Mouse (Mus musculus) CH12.LX (cell line): Measurements from ENCODE around the gene Ptprcap. TPM values are rescaled to one million over a fixed set of nuclear protein-coding genes. Genes with fewer than 3 reads are reported as not detected.
A peak's percentile ranks its signal among the peaks of the same experiment; 100 is the strongest.

ENCODE experiments used
- DNase-seq: peaks from one replicate; pipeline ENCODE4 v3.0.0-alpha.2; 2013; ENCODE audit errors: extremely low read depth
- H3K27ac ChIP-seq: 2 replicates; pipeline ENCODE4 v1.5.1; 2012; ENCODE audit warnings: low read depth, mild to moderate bottlenecking, control low read depth, moderate library complexity; ENCODE audit not compliant: insufficient read depth
- H3K27me3 ChIP-seq: replicated peaks from 2 replicates; pipeline ENCODE3; 2012; ENCODE audit warnings: inconsistent platforms
- H3K36me3 ChIP-seq, 2 experiments: replicated peaks in 1 of 2; 2 replicates each; pipeline versions ENCODE3 to v1.6.1; 2012; ENCODE audit warnings: inconsistent platforms in 1 of 2, low read length in 1 of 2, mild to moderate bottlenecking in 1 of 2, mixed read lengths in 1 of 2, moderate library complexity in 1 of 2; ENCODE audit not compliant: control insufficient read depth in 1 of 2, insufficient read depth in 1 of 2
- H3K4me1 ChIP-seq, 2 experiments: 2 replicates each; pipeline ENCODE4 v1.6.1; 2012; ENCODE audit warnings: inconsistent platforms in 1 of 2, moderate library complexity in 1 of 2; ENCODE audit not compliant: insufficient read depth in 2 of 2, control insufficient read depth in 1 of 2
- H3K4me2 ChIP-seq: 2 replicates; pipeline ENCODE4 v1.6.1; 2012; ENCODE audit warnings: low read depth, mild to moderate bottlenecking, control low read depth; ENCODE audit not compliant: poor library complexity, insufficient read depth, severe bottlenecking
- H3K4me3 ChIP-seq, 3 experiments: fragments of 150-350 bp in 1 of 3; sonication (generic) in 1 of 3; replicated peaks in 1 of 3; 2 replicates each; pipeline versions ENCODE3 to v1.5.1; 2011 to 2012; ENCODE audit warnings: low read depth in 2 of 3, low read length in 2 of 3, mild to moderate bottlenecking in 2 of 3, moderate library complexity in 2 of 3, control low read depth in 1 of 3, improper control_type of control experiment in 1 of 3, inconsistent platforms in 1 of 3, mixed read lengths in 1 of 3; ENCODE audit not compliant: poor library complexity in 1 of 3
- H3K79me2 ChIP-seq: replicated peaks from 2 replicates; pipeline ENCODE4 v1.6.1; 2012; ENCODE audit warnings: mild to moderate bottlenecking, moderate library complexity; ENCODE audit not compliant: control insufficient read depth, poor library complexity, insufficient read depth, severe bottlenecking; ENCODE audit errors: extremely low read depth
- H3K9ac ChIP-seq: 2 replicates; pipeline ENCODE4 v1.6.1; 2012; ENCODE audit warnings: low read depth, mild to moderate bottlenecking, control low read depth, moderate library complexity; ENCODE audit not compliant: insufficient read depth
- H3K9me3 ChIP-seq: replicated peaks from 2 replicates; pipeline ENCODE3; 2012; ENCODE audit warnings: low read length, inconsistent platforms, mixed read lengths
- BHLHE40 ChIP-seq: IDR thresholded peaks from 2 replicates; pipeline ENCODE4 v1.6.1; 2011; ENCODE audit warnings: mild to moderate bottlenecking, low read depth, low read length, improper control_type of control experiment
- CHD1 ChIP-seq: IDR thresholded peaks from 2 replicates; pipeline ENCODE4 v1.6.1; 2012; ENCODE audit warnings: low read depth, low read length, improper control_type of control experiment, inconsistent platforms
- CTCF ChIP-seq, 2 experiments: IDR thresholded peaks in 1 of 2; conservative IDR thresholded peaks in 1 of 2; 2 replicates each; pipeline ENCODE4 v1.5.1; 2011 to 2012; ENCODE audit warnings: low read depth in 2 of 2, low read length in 2 of 2, improper control_type of control experiment in 1 of 2, inconsistent platforms in 1 of 2, mild to moderate bottlenecking in 1 of 2, moderate library complexity in 1 of 2
- ELF1 ChIP-seq: IDR thresholded peaks from 2 replicates; pipeline ENCODE4 v1.6.1; 2014; ENCODE audit warnings: low read depth, mild to moderate bottlenecking, inconsistent platforms, low read length, improper control_type of control experiment
- EP300 ChIP-seq: IDR thresholded peaks from 2 replicates; pipeline ENCODE4 v1.6.1; 2011; ENCODE audit warnings: low read length, improper control_type of control experiment
- ETS1 ChIP-seq: conservative IDR thresholded peaks from 2 replicates; pipeline ENCODE4 v1.6.1; 2012; ENCODE audit warnings: low read depth, mild to moderate bottlenecking, inconsistent platforms, low read length, improper control_type of control experiment, moderate library complexity
- GABPA ChIP-seq: IDR thresholded peaks from 2 replicates; pipeline ENCODE4 v1.6.1; 2012; ENCODE audit warnings: low read depth, low read length, improper control_type of control experiment, inconsistent platforms; ENCODE audit not compliant: insufficient replicate concordance
- HCFC1 ChIP-seq: IDR thresholded peaks from 2 replicates; pipeline ENCODE4 v1.6.1; 2012; ENCODE audit warnings: low read depth, mild to moderate bottlenecking, inconsistent platforms, low read length, improper control_type of control experiment
- IRF4 ChIP-seq: IDR thresholded peaks from 2 replicates; pipeline ENCODE4 v1.6.1; 2014; ENCODE audit warnings: low read depth, mild to moderate bottlenecking, inconsistent platforms, low read length, improper control_type of control experiment
- JUND ChIP-seq: conservative IDR thresholded peaks from 2 replicates; pipeline ENCODE4 v1.6.1; 2011; ENCODE audit warnings: low read depth, low read length, improper control_type of control experiment
- KAT2A ChIP-seq: IDR thresholded peaks from 2 replicates; pipeline ENCODE4 v1.6.1; 2012; ENCODE audit warnings: low read length, improper control_type of control experiment, inconsistent platforms; ENCODE audit not compliant: insufficient replicate concordance
- MAFK ChIP-seq: IDR thresholded peaks from 2 replicates; pipeline ENCODE4 v1.6.1; 2011; ENCODE audit warnings: low read length, improper control_type of control experiment; ENCODE audit not compliant: insufficient replicate concordance
- MAX ChIP-seq: IDR thresholded peaks from 2 replicates; pipeline ENCODE4 v1.6.1; 2011; ENCODE audit warnings: low read length, improper control_type of control experiment
- MAZ ChIP-seq: IDR thresholded peaks from 2 replicates; pipeline ENCODE4 v1.6.1; 2012; ENCODE audit warnings: low read depth, mild to moderate bottlenecking, inconsistent platforms, low read length, improper control_type of control experiment, moderate library complexity
- MEF2A ChIP-seq: IDR thresholded peaks from 2 replicates; pipeline ENCODE4 v1.6.1; 2014; ENCODE audit warnings: low read depth, mild to moderate bottlenecking, inconsistent platforms, low read length, improper control_type of control experiment, borderline replicate concordance
- MYC ChIP-seq: IDR thresholded peaks from 2 replicates; pipeline ENCODE4 v1.6.1; 2011; ENCODE audit warnings: low read depth, mild to moderate bottlenecking, improper control_type of control experiment, low read length
- NELFE ChIP-seq: IDR thresholded peaks from 2 replicates; pipeline ENCODE4 v1.6.1; 2011; ENCODE audit warnings: low read depth, low read length, improper control_type of control experiment
- NRF1 ChIP-seq: IDR thresholded peaks from 2 replicates; pipeline ENCODE4 v1.6.1; 2014; ENCODE audit warnings: low read depth, mild to moderate bottlenecking, inconsistent platforms, low read length, improper control_type of control experiment, moderate library complexity
- POLR2A ChIP-seq: IDR thresholded peaks from 2 replicates; pipeline ENCODE4 v1.6.1; 2011; ENCODE audit warnings: low read depth, mild to moderate bottlenecking, improper control_type of control experiment, low read length
- POLR2AphosphoS2 ChIP-seq: IDR thresholded peaks from 2 replicates; pipeline ENCODE4 v1.6.1; 2011; ENCODE audit warnings: low read depth, low read length, improper control_type of control experiment
- RAD21 ChIP-seq: IDR thresholded peaks from 2 replicates; pipeline ENCODE4 v1.6.1; 2011; ENCODE audit warnings: low read depth, mild to moderate bottlenecking, low read length, improper control_type of control experiment, moderate library complexity
- RCOR1 ChIP-seq: conservative IDR thresholded peaks from 2 replicates; pipeline ENCODE4 v1.6.1; 2012; ENCODE audit warnings: low read depth, mild to moderate bottlenecking, inconsistent platforms, low read length, improper control_type of control experiment
- SIN3A ChIP-seq: IDR thresholded peaks from 2 replicates; pipeline ENCODE4 v1.6.1; 2012; ENCODE audit warnings: low read length, improper control_type of control experiment, inconsistent platforms
- SMC3 ChIP-seq: IDR thresholded peaks from 2 replicates; pipeline ENCODE4 v1.6.1; 2011; ENCODE audit warnings: low read depth, low read length, improper control_type of control experiment
- TBP ChIP-seq: conservative IDR thresholded peaks from 2 replicates; pipeline ENCODE4 v1.6.1; 2011; ENCODE audit warnings: low read depth, low read length, improper control_type of control experiment
- TCF12 ChIP-seq: IDR thresholded peaks from 2 replicates; pipeline ENCODE4 v1.6.1; 2014; ENCODE audit warnings: low read depth, mild to moderate bottlenecking, inconsistent platforms, low read length, improper control_type of control experiment
- USF1 ChIP-seq: IDR thresholded peaks from 2 replicates; pipeline ENCODE4 v1.6.1; 2014; ENCODE audit warnings: low read depth, mild to moderate bottlenecking, inconsistent platforms, low read length, improper control_type of control experiment
- ZMIZ1 ChIP-seq: IDR thresholded peaks from 2 replicates; pipeline ENCODE4 v1.6.1; 2012; ENCODE audit warnings: low read depth, mild to moderate bottlenecking, inconsistent platforms, low read length, improper control_type of control experiment
- ZNF384 ChIP-seq: IDR thresholded peaks from 2 replicates; pipeline ENCODE4 v1.6.1; 2012; ENCODE audit warnings: low read depth, low read length, improper control_type of control experiment, inconsistent platforms
- dilution Hi-C: fragments of 300-500 bp; cut with MboI; formaldehyde crosslinking; loops from 2 replicates; pipeline ENCODE4 v1.14.3; 2020; ENCODE audit warnings: low sequenced_read_pairs; ENCODE audit not compliant: extremely low pct_unique_long_range_greater_than_20kb, extremely low pct_ligation_motif_present
- in situ Hi-C: fragments of 300-500 bp; cut with MboI; formaldehyde crosslinking; loops from 3 replicates; pipeline ENCODE4 v1.14.3; 2019; ENCODE audit warnings: low sequenced_read_pairs, low pct_ligation_motif_present, low pct_unique_long_range_greater_than_20kb, mixed read lengths
- polyA plus RNA-seq: library from polyadenylated mRNA; unstranded; fragments of >175 nt; gene quantifications from 2 replicates; pipeline ENCODE4 v1.2.1, GENCODE M21; 2012; ENCODE audit warnings: low read depth; ENCODE audit not compliant: insufficient read length
- total RNA-seq, 2 experiments: library from RNA; depleted of rRNA; stranded (reverse); fragments of 300-350 nt in 1 of 2; fragments of >200 nt in 1 of 2; gene quantifications; 2 replicates each; pipeline ENCODE4 v1.2.3; 2012 to 2014

The Ptprcap gene
- total and polyA plus RNA-seq, 3 experiments: 343 to 447 (median 438) TPM

- H3K4me1 ChIP-seq: peaks cover 21 to 65% of the 10 kb centered on the region in 2 experiments
Measured at GRCm38 (mm10) chr19:4191528-4192250, 38.3 kb downstream of the Ptprcap start, which contains the start of gene Ppp1ca. Ppp1ca (plus strand) TSS chr19:4192065.

GRCm38 (mm10) chr19:4192251-4192985 lies 39.0 kb downstream of the Ptprcap start:
- in situ Hi-C loops (no loop called here), dilution Hi-C loops (no loop called here)
- H3K79me2 ChIP-seq: peaks cover 46% of the 10 kb centered on the region
- H3K27me3 ChIP-seq: no peaks in the 10 kb centered on the region
- H3K4me3 ChIP-seq: peak overlapping the region; percentile 84 to 89 (median 85)
- peak overlapping the region; percentile 52 for H3K4me2 ChIP-seq
- H3K36me3 ChIP-seq: peaks cover 50 to 63% of the 10 kb centered on the region in 2 experiments
- no peak for DNase-seq
- H3K4me1 ChIP-seq: peaks cover 23 to 65% of the 10 kb centered on the region in 2 experiments
- no peak for TF ChIP-seq JUND
- TF ChIP-seq MAFK: no peak
- TF ChIP-seq TCF12: no peak
- TF ChIP-seq CHD1: no peak
- no peak for TF ChIP-seq KAT2A
- TF ChIP-seq NELFE: no peak
- TF ChIP-seq MEF2A: no peak
- TF ChIP-seq RAD21: no peak
- TF ChIP-seq TBP: no peak
- TF ChIP-seq, all 38 proteins: peak for 0
- Histone ChIP-seq H3K9ac (peak overlapping the region; percentile 74), H3K9me3 (no peaks in the 10 kb centered on the region), H3K27ac (peak overlapping the region; percentile 24; the same call in 1 of the 2 replicates)

More at GRCm38 (mm10) chr19:4191528-4192250, 38.3 kb downstream of the Ptprcap start, which contains the start of gene Ppp1ca:
- H3K27me3 ChIP-seq: no peaks in the 10 kb centered on the region
- peak within 1 kb of the TSS; percentile 86 to 89 (median 87) for H3K4me3 ChIP-seq
- dilution Hi-C loops (no loop called here), in situ Hi-C loops (no loop called here)
- peak within 1 kb of the TSS; percentile 70 for H3K4me2 ChIP-seq
- H3K9ac ChIP-seq: peak within 1 kb of the TSS; percentile 74
- H3K79me2 ChIP-seq: peaks cover 46% of the 10 kb centered on the region
- peak; percentile 94 for DNase-seq
- H3K36me3 ChIP-seq: peaks cover 46 to 63% of the 10 kb centered on the region in 2 experiments
- peak within 1 kb of the TSS; percentile 82 for H3K27ac ChIP-seq
- H3K9me3 ChIP-seq: no peaks in the 10 kb centered on the region
- peak; percentile 73 for TF ChIP-seq ZNF384
- TF ChIP-seq KAT2A: 0 out of 2 replicates have a peak, but pooled peaks have one; percentile 18
- TF ChIP-seq CTCF (conservative IDR thresholded peaks at IDR 0.05 in 1 of 2, IDR thresholded peaks at IDR 0.05 in 1 of 2; ENCODE audit: low read depth in 2 of 2, low read length in 2 of 2): peak in 1 of 2 experiments; percentile 73; a peak in 2 of 4 replicates
- no peak for TF ChIP-seq JUND
- TF ChIP-seq GABPA: no peak
- peak; percentile 32 for TF ChIP-seq MAX
- TF ChIP-seq SMC3: peak; percentile 21; the same call in 1 of the 2 replicates
- peak; percentile 13; the same call in 1 of the 2 replicates for TF ChIP-seq HCFC1
- TF ChIP-seq NELFE: peak; percentile 82
- peak; percentile 11; the same call in 1 of the 2 replicates for TF ChIP-seq BHLHE40
- TF ChIP-seq EP300: peak; percentile 52; the same call in 1 of the 2 replicates
- TF ChIP-seq MAFK: no peak
- peak; percentile 47 for TF ChIP-seq MEF2A
- no peak for TF ChIP-seq USF1
- TF ChIP-seq POLR2AphosphoS2: peak; percentile 46
- TF ChIP-seq ELF1: peak; percentile 80; the same call in 1 of the 2 replicates
- TF ChIP-seq RAD21: peak; percentile 22
- TF ChIP-seq POLR2A: peak; percentile 87
- TF ChIP-seq ZMIZ1: peak; percentile 56; the same call in 1 of the 2 replicates
- TF ChIP-seq MAZ: peak; percentile 98
- 0 out of 2 replicates have a peak, but pooled peaks have one; percentile 7 for TF ChIP-seq IRF4
- 0 out of 2 replicates have a peak, but pooled peaks have one; percentile 24 for TF ChIP-seq NRF1
- TF ChIP-seq SIN3A: peak; percentile 72; the same call in 1 of the 2 replicates
- TF ChIP-seq TCF12: 0 out of 2 replicates have a peak, but pooled peaks have one; percentile 34
- no peak for TF ChIP-seq ETS1
- 0 out of 2 replicates have a peak, but pooled peaks have one; percentile 39 for TF ChIP-seq MYC
- no peak for TF ChIP-seq RCOR1
- TF ChIP-seq TBP: peak; percentile 70
